Mouse (Mus musculus) lung, embryonic 14.5 days (tissue): ENCODE measurements at regions not wholly inside any gene's neighbourhood (a gene's known extent, or its start where the extent isn't known, plus 50 kb on each side); places are given as distances from the start of the nearest gene placed in this dataset.
"Not testable (repeated sequence)": the region's sequence is repeated elsewhere in the genome, so short reads cannot be mapped to it uniquely, and the experiment has no call there.

ENCODE experiments used
- ATAC-seq: fragments of 200-750 bp; cut with Nextera tagmentation; 2 replicates; pipeline ENCODE4 v1.8.0; 2017; ENCODE audit warnings: mild to moderate bottlenecking, moderate TSS enrichment, moderate library complexity; ENCODE audit not compliant: insufficient read depth
- DNase-seq: peaks from one replicate; pipeline ENCODE4 v3.0.0-alpha.2; 2015
- H3K27ac ChIP-seq: fragments of 300-500 bp; sonication (generic); 2 replicates; pipeline ENCODE4 v1.5.1; 2014; ENCODE audit warnings: low read depth, mild to moderate bottlenecking, moderate library complexity
- H3K27me3 ChIP-seq: fragments of 300-500 bp; sonication (generic); 2 replicates; pipeline ENCODE4 v1.6.1; 2014; ENCODE audit warnings: low read length, control low read depth; ENCODE audit not compliant: insufficient read depth
- H3K36me3 ChIP-seq: fragments of 300-500 bp; sonication (generic); 2 replicates; pipeline ENCODE4 v1.6.1; 2014; ENCODE audit warnings: control low read depth; ENCODE audit not compliant: insufficient read depth
- H3K4me1 ChIP-seq: fragments of 300-500 bp; sonication (generic); 2 replicates; pipeline ENCODE4 v1.6.1; 2014; ENCODE audit warnings: antibody characterized with exemption, control low read depth; ENCODE audit not compliant: insufficient read depth
- H3K4me2 ChIP-seq: fragments of 300-500 bp; sonication (generic); 2 replicates; pipeline ENCODE4 v1.6.1; 2014; ENCODE audit warnings: mild to moderate bottlenecking
- H3K4me3 ChIP-seq: fragments of 300-500 bp; sonication (generic); 2 replicates; pipeline ENCODE4 v1.5.1; 2014; ENCODE audit warnings: low read depth, low read length
- H3K9ac ChIP-seq: fragments of 300-500 bp; sonication (generic); 2 replicates; pipeline ENCODE4 v1.6.1; 2014
- H3K9me3 ChIP-seq: fragments of 300-500 bp; sonication (generic); 2 replicates; pipeline ENCODE4 v1.6.1; 2016; ENCODE audit warnings: low read depth, low read length, control low read depth
- CTCF ChIP-seq: IDR thresholded peaks from 2 replicates; pipeline ENCODE4 v1.5.1; 2016; ENCODE audit warnings: antibody characterized with exemption, low read depth
- WGBS: fragments of 180-500 bp; shearing (Covaris S2); extraction: QIAGEN DNeasy Blood & Tissue Kit; methylation state at CpG from one replicate; pipeline ENCODE4 v1.1.7; 2014; 5-methylcytosine and 5-hydroxymethylcytosine counted together

- Histone ChIP-seq H3K27me3 (no peaks in the 10 kb centered on the region), H3K4me2 (no peak overlapping the region), H3K27ac (no peak overlapping the region), H3K36me3 (no peaks in the 10 kb centered on the region), H3K9ac (no peak overlapping the region), H3K9me3 (no peaks in the 10 kb centered on the region), H3K4me3 (no peak overlapping the region), H3K4me1 (no peaks in the 10 kb centered on the region)
- DNase-seq, result no peak
- no peak for TF ChIP-seq CTCF
- 88% methylated on average over 3 of the region's 3 CpGs for WGBS
- ATAC-seq, result no peak
Observed at GRCm38 (mm10) chr8:39357865-39358264, 1317.0 kb upstream of the Adam24 start.

- not testable (repeated sequence) for H3K4me1 ChIP-seq, ATAC-seq
- peak; percentile 13 for DNase-seq
Observed at GRCm38 (mm10) chr8:39366346-39366745, 1308.5 kb upstream of the Adam24 start.

More at GRCm38 (mm10) chr8:39366346-39366745, 1308.5 kb upstream of the Adam24 start:
- not testable (repeated sequence) for H3K4me3 ChIP-seq, H3K9ac ChIP-seq, H3K36me3 ChIP-seq, H3K27ac ChIP-seq, H3K9me3 ChIP-seq, H3K4me2 ChIP-seq, H3K27me3 ChIP-seq
- WGBS, result 55% methylated on average over 2 of the region's 2 CpGs
